In genomic region chr14:86327646-86328045, GRCm38 (mm10) we compare ENCODE assay signal across 8 mouse cellular contexts.
A peak's percentile ranks its signal among the peaks of the same experiment; 100 is the strongest.
DNase-seq lines count a peak whose midpoint lies in the region; ATAC-seq lines count a peak whose summit lies in the region.

No protein-coding gene starts in this region.

- ATAC-seq in cerebellum, adult (ENCODE audit: insufficient number of reproducible peaks, low FRiP score, low TSS enrichment), result no peak

- peak; percentile 28 for DNase-seq in embryo, embryonic 11 days
- no peak for DNase-seq in embryo, embryonic 10.5 days (ENCODE audit: low spot score)
- peak; percentile 50 to 54 for DNase-seq in frontal cortex, postnatal 36 days (ENCODE audit: low spot score in 2 of 2)
- DNase-seq in layer of hippocampus, postnatal 14 days (ENCODE audit: low spot score in 2 of 2), result peak; percentile 48 to 49
- DNase-seq in right cerebral cortex, adult 2 months (ENCODE audit: low spot score in 2 of 2), result peak; percentile 56 to 57
- no peak for DNase-seq in lung, postnatal 14 days
- no peak for DNase-seq in B cell, adult 2 months

Comparison
In these comparisons a context has a peak if more than half of its experiments do, and no peak if none do; other contexts are left out.
1. DNase-seq: peak in embryo, embryonic 11 days (single experiment), frontal cortex, postnatal 36 days (2 of 2), layer of hippocampus, postnatal 14 days (2 of 2) and right cerebral cortex, adult 2 months (2 of 2); none in embryo, embryonic 10.5 days (single experiment), lung, postnatal 14 days (single experiment) and B cell, adult 2 months (0 of 2).